Mouse (Mus musculus) neural tube, embryonic 12.5 days (tissue): ENCODE measurements around the gene Dnajc8. TPM values are rescaled to one million over a fixed set of nuclear protein-coding genes. Genes with fewer than 3 reads are reported as not detected.

ENCODE experiments used
- ATAC-seq: fragments of 200-750 bp; cut with Nextera tagmentation; 2 replicates; pipeline ENCODE4 v1.8.0; 2017; ENCODE audit warnings: low read depth, mild to moderate bottlenecking, moderate TSS enrichment, moderate library complexity; ENCODE audit not compliant: low FRiP score
- H3K27ac ChIP-seq: fragments of 300-500 bp; sonication (generic); 2 replicates; pipeline ENCODE4 v1.5.1; 2016
- H3K27me3 ChIP-seq: fragments of 300-500 bp; sonication (generic); replicated peaks from 2 replicates; pipeline ENCODE4 v1.6.1; 2016; ENCODE audit warnings: mild to moderate bottlenecking
- H3K36me3 ChIP-seq: fragments of 300-500 bp; sonication (generic); 2 replicates; pipeline ENCODE4 v1.6.1; 2016; ENCODE audit warnings: mild to moderate bottlenecking
- H3K4me1 ChIP-seq: fragments of 300-500 bp; sonication (generic); 2 replicates; pipeline ENCODE4 v1.6.1; 2016
- H3K4me2 ChIP-seq: fragments of 300-500 bp; sonication (generic); replicated peaks from 2 replicates; pipeline ENCODE4 v1.6.1; 2016; ENCODE audit warnings: mild to moderate bottlenecking
- H3K4me3 ChIP-seq: fragments of 300-500 bp; sonication (generic); 2 replicates; pipeline ENCODE4 v1.5.1; 2016
- H3K9ac ChIP-seq: fragments of 300-500 bp; sonication (generic); 2 replicates; pipeline ENCODE4 v1.6.1; 2016; ENCODE audit warnings: mild to moderate bottlenecking
- H3K9me3 ChIP-seq: fragments of 300-500 bp; sonication (generic); 2 replicates; pipeline ENCODE4 v1.6.1; 2016; ENCODE audit warnings: mild to moderate bottlenecking
- WGBS: fragments of 180-500 bp; shearing (Covaris S2); methylation state at CpG from one replicate; pipeline ENCODE4 v1.1.7; 2016; 5-methylcytosine and 5-hydroxymethylcytosine counted together
- polyA plus RNA-seq: library from polyadenylated mRNA; unstranded; fragments of >200 nt; fragmentation: Nextera tagmentation; extraction: Ambion mirVana; gene quantifications from 2 replicates; pipeline ENCODE4 v1.2.1, GENCODE M21; 2016

Gene Dnajc8
- 167 and 191 TPM in 2 replicates for polyA plus RNA-seq

- peak within 1 kb of the TSS; percentile 74; the same call in 1 of the 2 replicates for H3K27ac ChIP-seq
- under 1% methylated on average over 60 of the region's 60 CpGs for WGBS
- H3K9me3 ChIP-seq, result no peaks in the 10 kb centered on the region
- no peaks in the 10 kb centered on the region for H3K27me3 ChIP-seq
- peak within 1 kb of the TSS; percentile 93 for H3K4me3 ChIP-seq
- peak within 1 kb of the TSS; percentile 89 for H3K9ac ChIP-seq
- H3K4me2 ChIP-seq, result peak within 1 kb of the TSS; percentile 90
- H3K4me1 ChIP-seq, result peaks cover 35% of the 10 kb centered on the region
- H3K36me3 ChIP-seq, result peaks cover 19% of the 10 kb centered on the region
- peak; percentile 67; the same call in 1 of the 2 replicates for ATAC-seq
Measured at GRCm38 (mm10) chr4:132535406-132536121, at the start of gene Dnajc8. Gene Dnajc8 (plus strand): TSS chr4:132535550.

- no peak overlapping the region for H3K4me2 ChIP-seq
- H3K9ac ChIP-seq, result no peak overlapping the region
- WGBS, result 94% methylated on average over 3 of the region's 3 CpGs
Measured at GRCm38 (mm10) chr4:132488521-132488920, 46.8 kb upstream of the Dnajc8 start.

GRCm38 (mm10) chr4:132488976-132489375 is 46.4 kb upstream of the Dnajc8 start:
- Histone ChIP-seq H3K36me3 (no peaks in the 10 kb centered on the region), H3K27me3 (no peaks in the 10 kb centered on the region), H3K9me3 (no peaks in the 10 kb centered on the region), H3K4me3 (no peak overlapping the region), H3K27ac (no peak overlapping the region), H3K4me1 (peaks cover 12% of the 10 kb centered on the region), H3K4me2 (no peak overlapping the region), H3K9ac (no peak overlapping the region)
- 82% methylated on average over 6 of the region's 6 CpGs for WGBS
- no peak for ATAC-seq

More at GRCm38 (mm10) chr4:132488521-132488920, 46.8 kb upstream of the Dnajc8 start:
- Histone ChIP-seq H3K36me3 (no peaks in the 10 kb centered on the region), H3K4me3 (no peak overlapping the region), H3K27ac (no peak overlapping the region), H3K9me3 (no peaks in the 10 kb centered on the region), H3K4me1 (peaks cover 12% of the 10 kb centered on the region), H3K27me3 (no peaks in the 10 kb centered on the region)
- no peak for ATAC-seq

- 93% methylated on average over 15 of the region's 15 CpGs for WGBS
Measured at GRCm38 (mm10) chr4:132490273-132491010, 44.9 kb upstream of the Dnajc8 start.

GRCm38 (mm10) chr4:132491057-132491456 is 44.3 kb upstream of the Dnajc8 start:
- Histone ChIP-seq H3K4me2 (no peak overlapping the region), H3K36me3 (0 out of 2 replicates have a peak, but pooled peaks cover 2% of the 10 kb centered on the region), H3K4me3 (no peak overlapping the region), H3K27me3 (no peaks in the 10 kb centered on the region), H3K9ac (no peak overlapping the region), H3K9me3 (no peaks in the 10 kb centered on the region), H3K27ac (no peak overlapping the region), H3K4me1 (peaks cover 12% of the 10 kb centered on the region)
- ATAC-seq, result no peak
- WGBS, result 93% methylated on average over 8 of the region's 8 CpGs

More at GRCm38 (mm10) chr4:132490273-132491010, 44.9 kb upstream of the Dnajc8 start:
- Histone ChIP-seq H3K4me2 (no peak overlapping the region), H3K9ac (no peak overlapping the region), H3K27ac (no peak overlapping the region), H3K9me3 (no peaks in the 10 kb centered on the region), H3K4me3 (no peak overlapping the region), H3K4me1 (peaks cover 12% of the 10 kb centered on the region), H3K36me3 (0 out of 2 replicates have a peak, but pooled peaks cover 2% of the 10 kb centered on the region), H3K27me3 (no peaks in the 10 kb centered on the region)
- no peak for ATAC-seq

- H3K4me3 ChIP-seq, result no peak overlapping the region
- WGBS, result 87% methylated on average over 6 of the region's 6 CpGs
- no peaks in the 10 kb centered on the region for H3K9me3 ChIP-seq
- no peak for ATAC-seq
- H3K4me2 ChIP-seq, result no peak overlapping the region
- peaks cover 12% of the 10 kb centered on the region for H3K4me1 ChIP-seq
- 0 out of 2 replicates have a peak overlapping the region, but pooled peaks have one; percentile 15 for H3K27ac ChIP-seq
- H3K36me3 ChIP-seq, result 0 out of 2 replicates have a peak, but pooled peaks cover 2% of the 10 kb centered on the region
- H3K9ac ChIP-seq, result no peak overlapping the region
- H3K27me3 ChIP-seq, result no peaks in the 10 kb centered on the region
Measured at GRCm38 (mm10) chr4:132491748-132492147, 43.6 kb upstream of the Dnajc8 start.

GRCm38 (mm10) chr4:132492178-132493060 is 42.9 kb upstream of the Dnajc8 start:
- WGBS, result 66% methylated on average over 10 of the region's 10 CpGs
- no peak for ATAC-seq
- Histone ChIP-seq H3K36me3 (peaks cover 3% of the 10 kb centered on the region; the same call in 1 of the 2 replicates), H3K4me2 (no peak overlapping the region), H3K9me3 (no peaks in the 10 kb centered on the region), H3K27me3 (no peaks in the 10 kb centered on the region), H3K27ac (0 out of 2 replicates have a peak overlapping the region, but pooled peaks have one; percentile 15), H3K9ac (no peak overlapping the region), H3K4me3 (no peak overlapping the region), H3K4me1 (peaks cover 12% of the 10 kb centered on the region)

- no peak for ATAC-seq
- WGBS, result 92% methylated on average over 20 of the region's 20 CpGs
- H3K9ac ChIP-seq, result no peak overlapping the region
- H3K27ac ChIP-seq, result no peak overlapping the region
- H3K36me3 ChIP-seq, result peaks cover 17% of the 10 kb centered on the region
- no peak overlapping the region for H3K4me3 ChIP-seq
- H3K27me3 ChIP-seq, result no peaks in the 10 kb centered on the region
- H3K4me2 ChIP-seq, result no peak overlapping the region
- peaks cover 12% of the 10 kb centered on the region for H3K4me1 ChIP-seq
- no peaks in the 10 kb centered on the region for H3K9me3 ChIP-seq
Measured at GRCm38 (mm10) chr4:132494271-132494918, 41.0 kb upstream of the Dnajc8 start.

- Histone ChIP-seq H3K27me3 (no peaks in the 10 kb centered on the region), H3K9ac (no peak overlapping the region), H3K4me2 (no peak overlapping the region), H3K27ac (no peak overlapping the region), H3K36me3 (peaks cover 15% of the 10 kb centered on the region), H3K4me3 (no peak overlapping the region), H3K4me1 (no peaks in the 10 kb centered on the region), H3K9me3 (no peaks in the 10 kb centered on the region)
- 95% methylated on average over 6 of the region's 6 CpGs for WGBS
- ATAC-seq, result no peak
Measured at GRCm38 (mm10) chr4:132501639-132502038, 33.7 kb upstream of the Dnajc8 start.

GRCm38 (mm10) chr4:132503344-132503743 is 32.0 kb upstream of the Dnajc8 start:
- Histone ChIP-seq H3K36me3 (peaks cover 9% of the 10 kb centered on the region; the same call in 1 of the 2 replicates), H3K9ac (no peak overlapping the region), H3K4me3 (no peak overlapping the region), H3K4me2 (no peak overlapping the region), H3K9me3 (no peaks in the 10 kb centered on the region), H3K27me3 (no peaks in the 10 kb centered on the region), H3K27ac (no peak overlapping the region), H3K4me1 (peaks cover under 1% of the 10 kb centered on the region; the same call in 1 of the 2 replicates)
- no peak for ATAC-seq
- 85% methylated on average over 11 of the region's 11 CpGs for WGBS

- Histone ChIP-seq H3K4me2 (no peak overlapping the region), H3K9me3 (no peaks in the 10 kb centered on the region), H3K27me3 (no peaks in the 10 kb centered on the region), H3K4me1 (peaks cover 5% of the 10 kb centered on the region; the same call in 1 of the 2 replicates), H3K4me3 (no peak overlapping the region), H3K36me3 (no peaks in the 10 kb centered on the region), H3K27ac (no peak overlapping the region), H3K9ac (no peak overlapping the region)
- no peak for ATAC-seq
- 59% methylated on average over 6 of the region's 6 CpGs for WGBS
Measured at GRCm38 (mm10) chr4:132505034-132505738, 30.2 kb upstream of the Dnajc8 start.
